Mouse (Mus musculus) hindbrain, embryonic 15.5 days (tissue): ENCODE data around the gene Aldoart1. TPM values are rescaled to one million over a fixed set of nuclear protein-coding genes. Genes with fewer than 3 reads are reported as not detected.
A peak's percentile ranks its signal among the peaks of the same experiment; 100 is the strongest.

Experiments
- ATAC-seq: fragments of 200-750 bp; cut with Nextera tagmentation; 2 replicates; pipeline ENCODE4 v1.8.0; 2017; ENCODE audit warnings: low read depth, moderate number of reproducible peaks, moderate TSS enrichment; ENCODE audit not compliant: low FRiP score
- H3K27ac ChIP-seq: fragments of 300-500 bp; sonication (generic); replicated peaks from 2 replicates; pipeline ENCODE4 v1.5.1; 2015; ENCODE audit warnings: mild to moderate bottlenecking, inconsistent platforms
- H3K27me3 ChIP-seq: fragments of 300-500 bp; sonication (generic); 2 replicates; pipeline ENCODE4 v1.6.1; 2015; ENCODE audit warnings: control low read depth, inconsistent platforms
- H3K36me3 ChIP-seq: fragments of 300-500 bp; sonication (generic); 2 replicates; pipeline ENCODE4 v1.6.1; 2015; ENCODE audit warnings: control low read depth, inconsistent platforms
- H3K4me1 ChIP-seq: fragments of 300-500 bp; sonication (generic); replicated peaks from 2 replicates; pipeline ENCODE4 v1.6.1; 2015; ENCODE audit warnings: control low read depth, inconsistent platforms
- H3K4me2 ChIP-seq: fragments of 300-500 bp; sonication (generic); 2 replicates; pipeline ENCODE4 v1.6.1; 2015; ENCODE audit warnings: moderate library complexity, mild to moderate bottlenecking, inconsistent platforms
- H3K4me3 ChIP-seq: fragments of 300-500 bp; sonication (generic); 2 replicates; pipeline ENCODE4 v1.5.1; 2015; ENCODE audit warnings: mild to moderate bottlenecking, inconsistent platforms
- H3K9ac ChIP-seq: fragments of 300-500 bp; sonication (generic); 2 replicates; pipeline ENCODE4 v1.6.1; 2015; ENCODE audit warnings: inconsistent platforms
- H3K9me3 ChIP-seq: fragments of 300-500 bp; sonication (generic); 2 replicates; pipeline ENCODE4 v1.6.1; 2016; ENCODE audit warnings: control low read depth, inconsistent platforms
- WGBS: fragments of 180-500 bp; shearing (Covaris S2); methylation state at CpG from one replicate; pipeline ENCODE4 v1.1.7; 2015; 5-methylcytosine and 5-hydroxymethylcytosine counted together
- polyA plus RNA-seq: library from polyadenylated mRNA; unstranded; fragments of >200 nt; fragmentation: Nextera tagmentation; extraction: Ambion mirVana; gene quantifications from 2 replicates; pipeline ENCODE4 v1.2.1, GENCODE M21; 2015

Gene Aldoart1
- polyA plus RNA-seq = not detected in 2 replicates

DNA sequence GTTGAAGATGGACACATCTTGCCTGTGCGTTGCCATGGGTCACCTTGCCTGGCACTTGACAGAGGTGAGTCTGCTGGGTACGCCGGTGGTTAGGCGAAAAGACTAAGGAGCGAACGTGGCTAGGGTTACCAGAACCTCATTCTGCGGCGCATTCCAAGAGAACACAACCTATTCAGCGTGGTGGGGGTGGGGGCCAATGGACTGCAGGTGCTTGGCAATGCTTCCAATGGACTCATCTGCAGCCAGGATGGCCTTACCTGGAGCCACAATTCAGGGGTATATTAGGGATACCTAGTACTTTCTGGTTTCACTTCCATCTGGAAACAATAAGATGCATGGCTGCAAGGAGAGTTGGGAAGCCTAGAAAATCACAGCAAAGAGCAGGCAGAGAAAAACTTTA is at the start of gene Aldoart1:
Gene Aldoart1 (minus strand): TSS at position 101 of the 400 bp plus-strand sequence.
- no peak for ATAC-seq
- 90% methylated on average over 9 of the region's 9 CpGs for WGBS

DNA sequence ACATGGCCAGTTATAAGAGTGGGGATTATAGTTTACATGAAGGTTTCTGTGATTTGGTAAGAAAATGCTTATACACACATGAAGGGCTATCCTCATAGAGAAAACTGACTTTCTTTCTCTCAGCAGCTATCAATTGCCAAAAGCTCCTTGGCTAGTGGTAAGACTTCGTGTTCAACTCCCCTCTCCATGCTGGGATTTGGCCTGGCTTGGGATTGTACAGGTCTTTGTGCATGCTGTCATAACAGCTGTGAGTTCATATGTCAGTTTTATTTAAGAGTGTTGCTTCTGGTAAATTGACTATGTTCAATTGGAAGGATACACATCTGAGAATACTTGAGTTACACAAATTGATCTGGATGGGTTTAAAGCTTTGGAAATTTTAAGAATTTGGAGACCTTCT is 49.1 kb upstream of the Aldoart1 start:
- Histone ChIP-seq H3K9me3 (no peaks in the 10 kb centered on the region), H3K9ac (no peak overlapping the region), H3K4me3 (no peak overlapping the region), H3K27me3 (no peaks in the 10 kb centered on the region), H3K27ac (no peak overlapping the region), H3K4me1 (no peaks in the 10 kb centered on the region), H3K36me3 (no peaks in the 10 kb centered on the region), H3K4me2 (no peak overlapping the region)
- 55% methylated on average over 1 of the region's 1 CpGs for WGBS
- ATAC-seq = no peak

More for the DNA sequence above, at the start of gene Aldoart1:
- Histone ChIP-seq H3K4me2 (no peak within 1 kb of the TSS), H3K36me3 (no peaks in the 10 kb centered on the region), H3K9me3 (no peaks in the 10 kb centered on the region), H3K4me3 (no peak within 1 kb of the TSS), H3K27ac (no peak within 1 kb of the TSS), H3K9ac (no peak within 1 kb of the TSS), H3K4me1 (no peaks in the 10 kb centered on the region), H3K27me3 (no peaks in the 10 kb centered on the region)

DNA sequence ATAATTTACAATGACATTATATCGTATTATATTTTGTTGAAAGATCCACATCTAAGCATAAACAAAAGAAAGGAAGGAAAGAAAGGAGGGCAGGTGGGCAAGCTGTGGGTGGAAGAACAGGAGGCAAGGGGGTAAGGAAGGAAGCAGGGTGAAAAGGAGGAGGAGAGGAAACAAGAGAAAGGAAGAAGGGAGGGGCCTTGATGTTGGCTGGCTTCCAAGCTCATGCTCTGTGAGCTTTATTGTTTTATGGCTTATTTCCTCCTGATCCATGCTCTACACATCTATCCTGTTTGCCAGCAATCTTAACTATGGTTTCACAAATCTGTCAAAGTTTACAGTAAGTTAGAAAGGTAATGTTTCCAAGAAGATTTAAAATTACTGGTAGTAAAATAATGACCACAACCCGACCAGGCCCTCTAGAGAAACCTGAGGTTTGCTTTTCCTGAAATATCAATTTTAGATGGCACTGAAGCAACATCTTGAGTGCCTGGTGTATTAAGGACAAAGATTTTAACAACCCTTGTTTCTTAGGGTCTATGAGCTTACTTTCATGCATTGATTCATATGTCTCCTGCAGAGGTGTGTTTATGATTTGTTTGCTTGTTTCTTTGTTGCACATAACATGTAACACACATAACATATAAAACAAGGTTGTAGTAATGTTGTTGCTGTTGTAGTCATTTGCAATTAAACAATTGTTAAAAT is 13.1 kb upstream of the Aldoart1 start:
- Histone ChIP-seq H3K27me3 (no peaks in the 10 kb centered on the region), H3K4me3 (no peak overlapping the region), H3K9me3 (no peaks in the 10 kb centered on the region), H3K4me2 (no peak overlapping the region), H3K36me3 (no peaks in the 10 kb centered on the region), H3K9ac (no peak overlapping the region), H3K27ac (no peak overlapping the region), H3K4me1 (no peaks in the 10 kb centered on the region)
- 85% methylated on average over 2 of the region's 2 CpGs for WGBS
- ATAC-seq = no peak

DNA sequence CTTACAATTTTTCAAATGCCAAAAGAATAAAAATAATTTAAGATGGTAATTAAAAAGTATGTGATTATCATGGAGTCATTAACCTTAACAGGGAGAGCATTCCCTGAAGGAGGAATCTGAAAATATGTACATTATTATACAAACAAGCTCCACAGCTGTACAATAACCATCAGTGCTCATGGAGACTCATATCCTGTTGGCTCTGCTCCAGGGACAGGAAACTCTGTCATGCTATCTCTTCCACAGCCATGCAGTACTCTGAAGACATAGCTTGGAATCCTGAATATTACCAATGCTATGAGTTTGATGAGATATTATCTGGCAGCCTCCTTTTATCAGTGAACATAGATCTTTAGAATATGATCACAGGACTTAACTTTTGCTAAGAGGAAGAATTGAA is 8.2 kb downstream of the Aldoart1 start:
- H3K4me2 ChIP-seq = no peak overlapping the region
- no peak overlapping the region for H3K27ac ChIP-seq
- no peak overlapping the region for H3K9ac ChIP-seq
- H3K27me3 ChIP-seq = no peaks in the 10 kb centered on the region
- no peak for ATAC-seq
- no peaks in the 10 kb centered on the region for H3K9me3 ChIP-seq
- H3K36me3 ChIP-seq = no peaks in the 10 kb centered on the region
- H3K4me1 ChIP-seq = no peaks in the 10 kb centered on the region
- no peak overlapping the region for H3K4me3 ChIP-seq

DNA sequence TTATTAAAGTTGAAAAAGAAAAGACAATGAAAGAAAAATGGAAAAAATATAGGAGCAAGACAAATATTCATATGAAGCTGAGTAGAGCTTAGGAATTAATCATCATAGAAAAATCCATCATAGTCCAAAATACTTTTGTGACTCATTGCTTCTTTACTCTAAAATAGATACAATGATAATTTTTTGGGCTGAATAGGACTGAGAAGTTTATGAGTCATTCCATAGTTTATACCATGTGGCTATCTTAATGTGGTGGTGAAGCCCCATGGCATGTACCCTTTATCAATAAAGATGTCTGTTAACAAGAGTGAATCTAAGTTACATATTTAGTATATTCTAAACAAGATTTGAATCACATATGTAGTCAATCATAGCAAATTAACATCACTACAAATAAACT is 9.4 kb downstream of the Aldoart1 start:
- Histone ChIP-seq H3K36me3 (no peaks in the 10 kb centered on the region), H3K4me3 (no peak overlapping the region), H3K4me2 (no peak overlapping the region), H3K27me3 (no peaks in the 10 kb centered on the region), H3K9me3 (no peaks in the 10 kb centered on the region), H3K9ac (no peak overlapping the region), H3K27ac (no peak overlapping the region), H3K4me1 (no peaks in the 10 kb centered on the region)
- no peak for ATAC-seq

DNA sequence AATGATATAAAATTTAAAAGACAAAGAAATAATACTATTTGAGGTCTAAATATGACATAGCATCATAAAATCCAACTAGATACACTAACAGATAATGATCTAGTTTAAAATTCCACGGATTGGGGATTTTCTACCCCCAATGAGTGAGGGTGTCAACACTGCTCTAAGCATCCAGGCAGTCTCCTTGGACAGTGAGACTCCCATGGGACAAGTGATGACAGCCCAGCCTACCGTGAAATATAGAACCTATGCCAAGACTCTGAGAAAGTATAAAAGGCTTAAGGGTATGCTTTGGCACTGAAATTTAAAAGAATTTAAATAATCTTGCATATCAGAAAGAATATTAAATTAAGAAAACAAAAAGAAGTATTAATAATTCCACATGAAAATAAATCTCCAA is 16.0 kb downstream of the Aldoart1 start:
- WGBS = 48% methylated on average over 2 of the region's 2 CpGs
- Histone ChIP-seq H3K36me3 (no peaks in the 10 kb centered on the region), H3K4me3 (no peak overlapping the region), H3K9ac (no peak overlapping the region), H3K27me3 (no peaks in the 10 kb centered on the region), H3K9me3 (no peaks in the 10 kb centered on the region), H3K4me1 (no peaks in the 10 kb centered on the region), H3K4me2 (no peak overlapping the region), H3K27ac (no peak overlapping the region)
- no peak for ATAC-seq

DNA sequence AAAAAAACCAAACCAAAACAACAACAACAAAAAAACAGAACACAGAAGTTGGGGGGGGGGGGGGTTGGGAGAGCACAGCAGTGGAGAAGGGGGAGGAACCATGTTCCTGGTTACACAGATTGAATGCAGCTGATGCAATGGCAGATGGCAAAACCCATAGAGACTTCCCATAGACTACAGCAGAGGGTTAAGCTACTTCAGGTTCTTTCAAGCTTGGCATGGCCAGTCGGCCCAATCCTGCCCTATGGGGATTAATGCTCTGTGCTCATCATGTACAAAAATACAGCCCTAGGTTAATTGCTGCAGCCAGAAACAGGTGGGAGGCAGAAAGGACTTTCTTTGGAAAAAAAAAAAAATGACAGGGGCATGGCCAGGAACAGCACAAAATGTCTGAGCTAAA is 17.0 kb downstream of the Aldoart1 start:
- Histone ChIP-seq H3K9me3 (no peaks in the 10 kb centered on the region), H3K4me2 (no peak overlapping the region), H3K4me3 (no peak overlapping the region), H3K36me3 (no peaks in the 10 kb centered on the region), H3K27me3 (no peaks in the 10 kb centered on the region), H3K4me1 (no peaks in the 10 kb centered on the region), H3K9ac (no peak overlapping the region), H3K27ac (no peak overlapping the region)
- ATAC-seq = peak; percentile 81
- 35% methylated on average over 1 of the region's 1 CpGs for WGBS

DNA sequence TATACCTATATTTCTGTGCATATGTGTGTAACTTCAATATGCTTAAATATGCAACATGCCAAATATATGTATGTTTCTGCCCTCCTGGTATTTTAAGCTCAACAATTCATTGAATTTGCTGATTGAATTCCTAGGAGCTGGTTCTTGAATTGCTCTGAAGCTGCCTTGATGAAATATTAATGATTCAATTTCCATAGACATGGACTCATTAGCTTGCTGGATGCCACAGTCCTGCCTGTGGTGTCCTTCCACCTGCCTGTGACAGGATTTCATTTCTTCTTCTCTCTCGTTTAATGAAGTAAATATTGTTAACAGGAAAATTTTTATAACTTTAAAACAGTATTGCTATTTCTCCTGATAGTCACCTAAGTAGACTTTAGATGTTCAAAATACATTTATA is 51.6 kb downstream of the Aldoart1 start:
- no peaks in the 10 kb centered on the region for H3K36me3 ChIP-seq
- H3K4me1 ChIP-seq = 0 out of 2 replicates have a peak, but pooled peaks cover 5% of the 10 kb centered on the region
- ATAC-seq = no peak
- no peaks in the 10 kb centered on the region for H3K27me3 ChIP-seq
- no peak overlapping the region for H3K9ac ChIP-seq
- 36% methylated on average over 1 of the region's 1 CpGs for WGBS
- no peak overlapping the region for H3K4me3 ChIP-seq
- no peak overlapping the region for H3K4me2 ChIP-seq
- H3K9me3 ChIP-seq = no peaks in the 10 kb centered on the region
- no peak overlapping the region for H3K27ac ChIP-seq
